21 mouse cellular contexts compared by ENCODE assay signal in the genomic region with DNA sequence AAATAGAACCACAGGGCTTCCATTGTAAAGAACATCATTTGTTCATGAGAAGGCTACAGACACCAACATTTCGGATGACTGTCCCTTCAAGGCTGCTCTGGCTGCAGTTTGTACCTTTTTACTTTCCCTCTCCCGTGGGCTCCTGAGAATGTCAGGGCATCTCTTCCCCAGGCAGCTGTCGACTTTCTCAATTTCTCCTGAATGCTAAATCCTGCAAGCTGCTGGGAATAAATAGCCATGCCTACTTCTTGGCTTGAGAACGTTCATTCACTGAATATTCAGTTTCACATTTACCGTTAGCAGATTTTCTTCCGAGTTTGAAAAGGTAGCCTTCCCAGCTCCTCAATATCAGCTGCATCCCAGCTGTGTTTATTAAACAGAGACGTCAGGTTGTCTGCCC.
DNase-seq lines count a peak whose midpoint lies in the region; ATAC-seq lines count a peak whose summit lies in the region.
"Had no signal": no experiment of that assay in that cellular context is flagged by ENCODE, and none has a peak within 500 bp of the region (broad histone marks: within the 10 kb centered on the region; RNA-seq: fewer than 3 reads in every experiment).

No protein-coding gene starts in this region.

- peak overlapping the region; percentile 29 for H3K4me2 ChIP-seq in midbrain, embryonic 16.5 days (ENCODE audit: low read length)
- no peak overlapping the region for H3K4me2 ChIP-seq in midbrain, embryonic 11.5 days
- peak overlapping the region; percentile 46 for H3K4me2 ChIP-seq in hindbrain, embryonic 16.5 days (ENCODE audit: low read length)
- H3K4me2 ChIP-seq: heart, embryonic 13.5 days; limb, embryonic 15.5 days; liver, embryonic 15.5 days; lung, embryonic 15.5 days had no signal

- no peaks in the 10 kb centered on the region for H3K4me1 ChIP-seq in midbrain, embryonic 16.5 days (ENCODE audit: control insufficient read depth, insufficient read depth, low read length)
- no peaks in the 10 kb centered on the region for H3K4me1 ChIP-seq in midbrain, embryonic 11.5 days (ENCODE audit: control insufficient read depth, insufficient read depth, low read length)
- peaks cover 4% of the 10 kb centered on the region for H3K4me1 ChIP-seq in hindbrain, embryonic 16.5 days (ENCODE audit: control insufficient read depth, insufficient read depth, low read depth, low read length)
- H3K4me1 ChIP-seq: heart, embryonic 13.5 days; limb, embryonic 15.5 days; liver, embryonic 15.5 days; lung, embryonic 15.5 days had no signal

- ATAC-seq in frontal cortex, adult (ENCODE audit: low TSS enrichment), result peak; percentile 93
- peak; percentile 60; the same call in 1 of the 2 replicates for ATAC-seq in midbrain, embryonic 16.5 days
- no peak for ATAC-seq in midbrain, embryonic 11.5 days (ENCODE audit: low FRiP score)
- ATAC-seq in hindbrain, embryonic 16.5 days, result peak; percentile 9; the same call in 1 of the 2 replicates

- H3K9ac ChIP-seq in midbrain, embryonic 16.5 days (ENCODE audit: low read depth, low read length), result no peak overlapping the region
- H3K9ac ChIP-seq in midbrain, embryonic 11.5 days (ENCODE audit: low read length), result no peak overlapping the region
- no peak overlapping the region for H3K9ac ChIP-seq in hindbrain, embryonic 16.5 days (ENCODE audit: low read depth, low read length)
- H3K9ac ChIP-seq: heart, embryonic 13.5 days; limb, embryonic 15.5 days; liver, embryonic 15.5 days; lung, embryonic 15.5 days had no signal

- DNase-seq in frontal cortex, adult 2 months (ENCODE audit: extremely low spot score in 1 of 2, low spot score in 1 of 2), result no peak
- no peak for DNase-seq in midbrain, embryonic 11.5 days (ENCODE audit: low spot score, missing footprints)
- DNase-seq in telencephalon, adult 2 months (ENCODE audit: low read depth, low spot score), result peak; percentile 6
- no peak for DNase-seq in layer of hippocampus, adult 9-11 months
- DNase-seq: adrenal gland, adult 2 months; cerebellum, adult 2 months; gastrocnemius, postnatal 36 days; heart, adult 2 months; heart, postnatal 14 days; kidney, adult 11 months; left cerebral cortex, postnatal 4 days; lung, postnatal 4 days had no signal

- no peak overlapping the region for H3K27ac ChIP-seq in midbrain, embryonic 16.5 days (ENCODE audit: low read length)
- H3K27ac ChIP-seq in midbrain, embryonic 11.5 days (ENCODE audit: low read depth, low read length), result no peak overlapping the region
- no peak overlapping the region for H3K27ac ChIP-seq in hindbrain, embryonic 16.5 days (ENCODE audit: low read depth, low read length)
- H3K27ac ChIP-seq: heart, adult 2 months; heart, embryonic 13.5 days; kidney, postnatal 0 days; limb, embryonic 15.5 days; liver, embryonic 15.5 days; lung, embryonic 15.5 days; stomach, postnatal 0 days had no signal

- 40% methylated on average over 7 of the region's 7 CpGs for WGBS in midbrain, embryonic 16.5 days
- WGBS in midbrain, embryonic 11.5 days, result 70% methylated on average over 7 of the region's 7 CpGs
- 34% methylated on average over 7 of the region's 7 CpGs for WGBS in hindbrain, embryonic 16.5 days

- no peak overlapping the region for H3K4me3 ChIP-seq in midbrain, embryonic 16.5 days (ENCODE audit: low read depth, low read length)
- no peak overlapping the region for H3K4me3 ChIP-seq in midbrain, embryonic 11.5 days (ENCODE audit: low read depth, low read length)
- H3K4me3 ChIP-seq in hindbrain, embryonic 16.5 days (ENCODE audit: low read length), result no peak overlapping the region
- H3K4me3 ChIP-seq: heart, adult 2 months; heart, embryonic 13.5 days; limb, embryonic 15.5 days; liver, embryonic 15.5 days; lung, embryonic 15.5 days had no signal

- no peaks in the 10 kb centered on the region for H3K27me3 ChIP-seq in midbrain, embryonic 16.5 days (ENCODE audit: control insufficient read depth, insufficient read depth, low read depth, low read length)
- no peaks in the 10 kb centered on the region for H3K27me3 ChIP-seq in midbrain, embryonic 11.5 days (ENCODE audit: control insufficient read depth, insufficient read depth, low read length)
- no peaks in the 10 kb centered on the region for H3K27me3 ChIP-seq in hindbrain, embryonic 16.5 days (replicated peaks; ENCODE audit: control insufficient read depth, insufficient read depth, low read length)
- H3K27me3 ChIP-seq: heart, embryonic 13.5 days; liver, embryonic 15.5 days; lung, embryonic 15.5 days had no signal

- H3K9me3 ChIP-seq in midbrain, embryonic 16.5 days (replicated peaks; ENCODE audit: control insufficient read depth, low read length, poor library complexity, severe bottlenecking), result no peaks in the 10 kb centered on the region
- no peaks in the 10 kb centered on the region for H3K9me3 ChIP-seq in midbrain, embryonic 11.5 days (ENCODE audit: control insufficient read depth, low read length)
- H3K9me3 ChIP-seq in hindbrain, embryonic 16.5 days (ENCODE audit: control insufficient read depth, low read length), result no peaks in the 10 kb centered on the region
- H3K9me3 ChIP-seq: limb, embryonic 15.5 days; liver, embryonic 15.5 days; lung, embryonic 15.5 days had no signal

- no peaks in the 10 kb centered on the region for H3K36me3 ChIP-seq in midbrain, embryonic 16.5 days (ENCODE audit: control insufficient read depth, insufficient read depth, low read length)
- no peaks in the 10 kb centered on the region for H3K36me3 ChIP-seq in midbrain, embryonic 11.5 days (ENCODE audit: control insufficient read depth, insufficient read depth, low read length)
- no peaks in the 10 kb centered on the region for H3K36me3 ChIP-seq in hindbrain, embryonic 16.5 days (ENCODE audit: control insufficient read depth, insufficient read depth, low read length)
- H3K36me3 ChIP-seq: heart, embryonic 13.5 days; limb, embryonic 15.5 days; liver, embryonic 15.5 days; lung, embryonic 15.5 days had no signal
